Mouse (Mus musculus): Measurements from ENCODE around the gene Depdc5.

GRCm38 (mm10) chr5:33034916-33035315 is 171.4 kb downstream of the Depdc5 start:
- TF ChIP-seq USF1 (IDR thresholded peaks at IDR 0.05; ENCODE audit: low read depth): no peak
- no peak for TF ChIP-seq POLR2A (IDR thresholded peaks at IDR 0.05; ENCODE audit: insufficient read length, low read depth)
- no peak for TF ChIP-seq SRF (IDR thresholded peaks at IDR 0.05; ENCODE audit: control insufficient read depth, insufficient read length, low read depth)
- no peak for TF ChIP-seq TCF12 (IDR thresholded peaks at IDR 0.05; ENCODE audit: insufficient read depth, poor library complexity, severe bottlenecking)
- no peak for TF ChIP-seq MYOD1 (IDR thresholded peaks at IDR 0.05; ENCODE audit: control insufficient read depth in 1 of 3, insufficient read length in 2 of 3, low read depth in 2 of 3)
- TF ChIP-seq MAX (IDR thresholded peaks at IDR 0.05; ENCODE audit: low read depth): no peak
- TF ChIP-seq E2F4 (IDR thresholded peaks at IDR 0.05; ENCODE audit: insufficient read depth): no peak
- TF ChIP-seq TCF3 (IDR thresholded peaks at IDR 0.05; ENCODE audit: insufficient read length, low read depth): no peak
- TF ChIP-seq POLR2AphosphoS2 (IDR thresholded peaks at IDR 0.05; ENCODE audit: insufficient read length, low read depth): no peak
- no peak for TF ChIP-seq CEBPB (IDR thresholded peaks at IDR 0.05; ENCODE audit: insufficient read depth, poor library complexity, severe bottlenecking)

Data from myocyte (in vitro differentiated cells).